Mouse (Mus musculus): Measurements from ENCODE around the gene Ppp1r12a. TPM values are rescaled to one million over a fixed set of nuclear protein-coding genes. Genes with fewer than 3 reads are reported as not detected.

Gene Ppp1r12a
- 10 to 100 TPM; 83.4 to 92.2 TPM for total RNA-seq (2021)
- long read RNA-seq, experiment 1, partial matches to known transcripts, result 15 of 37 reads
- long read RNA-seq, experiment 1, other reads (novel, unspliced or antisense), result 22 of 37 reads
- long read RNA-seq, experiment 2, partial matches to known transcripts, result 1 of 4 reads
- long read RNA-seq, experiment 2, other reads (novel, unspliced or antisense), result 3 of 4 reads

DNA sequence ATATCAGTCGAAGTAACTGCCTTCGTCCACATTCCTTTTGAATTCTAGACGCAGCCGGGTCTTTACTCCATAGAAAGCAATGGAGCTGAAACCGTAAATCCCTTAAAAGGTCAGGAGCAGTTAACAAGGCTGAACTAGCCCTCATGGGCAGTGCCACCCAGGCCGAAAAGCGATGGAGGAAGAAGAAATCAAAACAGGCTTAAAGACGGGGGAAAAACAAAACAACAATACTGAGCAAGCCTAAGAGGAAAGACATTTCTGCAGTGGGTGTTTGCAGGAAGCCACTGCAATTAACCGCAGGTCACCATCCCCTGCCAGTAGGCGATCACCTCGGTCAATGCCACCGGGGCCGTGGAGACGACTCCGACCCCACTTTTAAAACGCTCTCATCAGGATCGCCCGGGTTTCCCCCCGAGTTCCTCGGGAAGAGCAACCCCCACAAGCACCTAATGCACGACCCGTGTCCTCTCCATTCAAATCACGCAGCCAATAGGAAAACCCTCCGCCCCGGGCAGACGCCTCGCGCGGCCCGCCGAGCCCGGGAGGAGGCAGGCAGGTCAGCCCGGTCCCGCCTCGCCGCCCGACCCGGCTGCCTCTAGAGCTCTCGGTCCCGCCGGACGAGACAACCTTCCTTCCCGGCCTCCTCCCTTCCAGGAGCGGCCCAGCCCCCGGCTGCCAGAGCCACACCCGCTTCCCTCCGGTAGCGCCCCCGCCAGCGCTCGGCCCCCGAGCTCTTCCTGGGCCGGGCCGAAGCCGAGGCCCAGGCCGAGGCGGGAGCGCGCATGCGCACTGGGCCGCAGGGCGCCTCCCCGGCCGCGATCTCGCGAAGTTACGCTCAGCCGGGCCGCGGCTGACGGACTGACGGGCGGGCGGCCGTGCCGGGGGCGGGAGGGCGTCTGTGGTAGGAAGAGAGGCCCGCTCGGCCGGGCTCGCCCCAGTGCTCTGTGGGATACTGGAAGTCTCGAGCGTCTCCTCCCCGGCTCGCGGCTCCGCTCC is at the start of gene Ppp1r12a:
TSS of gene Ppp1r12a (plus strand) at position 933 of the 996 bp plus-strand sequence.
- DNase-seq, result peak; percentile 99

GRCm38 (mm10) chr10:108113361-108114237 is 48.4 kb upstream of the Ppp1r12a start:
- peak; percentile 65 for DNase-seq

DNA sequence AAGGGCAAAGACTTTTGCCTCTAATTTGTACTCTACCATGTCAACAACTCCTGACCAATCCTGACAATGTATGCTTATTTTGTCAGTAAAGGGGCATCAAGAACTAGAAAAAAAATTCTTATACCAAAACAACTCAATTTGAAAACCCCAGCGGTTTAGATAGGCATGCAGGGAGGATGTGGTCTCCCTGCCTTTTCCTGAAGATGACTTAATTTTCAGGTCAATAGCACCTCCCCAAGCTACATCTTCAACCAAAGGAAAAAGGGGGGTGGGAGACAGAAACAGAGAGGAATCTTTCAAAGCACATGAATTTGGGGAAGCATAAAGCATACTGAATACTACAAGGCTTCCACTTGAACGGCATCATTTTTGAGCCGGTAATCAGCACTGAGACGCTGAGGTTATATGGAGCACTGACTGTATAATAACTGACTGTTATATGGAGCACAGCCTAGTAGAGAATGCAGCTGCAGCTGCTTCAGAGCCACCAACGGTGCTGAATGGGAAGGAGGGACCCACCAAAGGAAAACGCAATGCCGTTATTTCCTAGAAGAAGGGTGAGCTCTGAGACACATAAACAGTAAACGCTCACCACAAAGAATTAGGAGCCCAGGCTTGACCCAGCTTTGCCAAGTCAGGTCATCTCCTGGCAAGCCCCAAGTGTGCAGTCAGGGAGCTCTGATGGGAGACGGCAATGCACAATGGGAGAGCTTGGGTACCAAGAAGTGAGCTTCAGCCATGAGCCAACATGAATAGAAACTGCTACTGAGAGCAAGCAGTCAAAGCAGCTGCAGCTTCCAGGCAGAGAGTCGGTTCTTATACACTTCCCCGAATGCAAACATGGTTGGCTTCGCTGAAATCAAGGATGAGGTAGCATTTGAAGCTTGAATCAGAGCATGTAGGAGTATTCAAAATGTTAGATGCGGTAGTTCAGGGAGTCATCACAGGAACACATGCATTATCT is 43.5 kb upstream of the Ppp1r12a start:
- no peak for DNase-seq

- no peak for DNase-seq
These were observed 42.6 kb upstream of the Ppp1r12a start for GRCm38 (mm10) chr10:108119416-108119815.

GRCm38 (mm10) chr10:108124934-108125599 is 36.9 kb upstream of the Ppp1r12a start:
- DNase-seq, result no peak

DNA sequence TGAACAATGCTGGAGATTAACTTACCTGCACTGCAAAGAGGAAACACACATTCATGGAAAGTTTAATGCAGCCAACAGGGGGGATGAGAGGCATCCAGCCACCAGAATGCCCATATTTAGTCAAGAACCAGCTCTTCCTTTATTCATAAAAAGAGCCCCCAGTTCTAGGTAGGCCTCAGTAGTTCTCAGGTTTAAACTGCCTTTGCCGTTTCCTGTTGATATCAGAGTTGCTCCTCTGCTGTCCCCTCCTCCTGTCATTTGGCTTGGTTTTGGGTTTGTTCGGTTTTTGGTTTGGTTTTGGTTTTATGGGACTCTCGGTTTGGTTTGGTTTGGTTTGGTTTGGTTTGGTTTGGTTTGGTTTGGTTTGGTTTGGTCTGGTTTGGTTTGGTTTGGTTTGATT is 32.8 kb upstream of the Ppp1r12a start:
- no peak for DNase-seq

DNA sequence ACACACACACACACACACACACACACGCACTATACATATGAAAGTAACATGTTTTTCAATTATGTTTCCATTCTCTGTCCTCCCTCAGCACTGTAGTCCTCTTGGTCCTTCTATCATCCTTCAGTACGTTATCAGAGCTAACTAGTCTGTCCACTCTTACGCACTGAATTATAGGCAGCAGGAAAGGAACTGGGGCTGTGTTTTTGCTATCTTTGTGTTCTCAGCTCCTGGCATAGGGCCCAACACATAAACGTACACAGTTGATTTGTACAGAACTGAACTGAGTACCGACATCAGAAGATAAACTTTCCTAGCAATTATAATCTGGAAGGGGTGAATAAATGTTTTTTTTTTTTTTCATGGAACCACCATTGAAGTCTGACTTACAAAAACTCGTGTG is 30.1 kb upstream of the Ppp1r12a start:
- no peak for DNase-seq

GRCm38 (mm10) chr10:108133253-108133652 is 28.7 kb upstream of the Ppp1r12a start:
- no peak for DNase-seq

- no peak for DNase-seq
These were observed 28.2 kb upstream of the Ppp1r12a start for GRCm38 (mm10) chr10:108133745-108134144.

GRCm38 (mm10) chr10:108138347-108138746 is 23.6 kb upstream of the Ppp1r12a start:
- DNase-seq, result no peak

GRCm38 (mm10) chr10:108139788-108140187 is 22.2 kb upstream of the Ppp1r12a start:
- no peak for DNase-seq

GRCm38 (mm10) chr10:108140742-108141141 is 21.3 kb upstream of the Ppp1r12a start:
- no peak for DNase-seq

DNA sequence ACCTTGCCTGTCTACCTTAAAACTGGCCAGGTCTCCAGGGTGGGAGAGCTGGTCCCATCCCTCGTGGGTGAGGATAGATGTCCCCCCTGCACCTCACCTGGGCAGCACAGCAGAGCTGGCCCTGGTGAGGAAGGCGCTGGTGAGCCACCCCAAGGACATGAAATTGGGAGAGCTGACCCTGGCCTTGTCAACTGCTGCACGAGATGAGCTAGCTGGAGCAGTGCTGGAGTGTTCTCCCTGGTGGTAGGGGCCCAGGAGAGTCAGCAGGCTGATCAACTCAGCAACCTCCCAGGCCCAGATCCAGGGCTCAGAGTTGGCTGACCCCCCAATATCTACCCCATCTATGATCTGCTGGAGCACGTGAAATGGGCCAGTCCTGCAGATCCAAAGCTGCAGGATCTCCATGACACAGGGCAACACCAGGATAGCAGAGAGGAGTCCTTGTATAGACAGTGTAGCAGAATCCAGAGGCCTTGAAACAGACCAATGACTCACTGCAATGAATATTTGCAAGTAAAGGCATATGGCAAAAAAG is 17.9 kb upstream of the Ppp1r12a start:
- peak; percentile 61 for DNase-seq

- peak; percentile 33 for DNase-seq
These were observed 16.3 kb upstream of the Ppp1r12a start for GRCm38 (mm10) chr10:108145701-108146100.

DNA sequence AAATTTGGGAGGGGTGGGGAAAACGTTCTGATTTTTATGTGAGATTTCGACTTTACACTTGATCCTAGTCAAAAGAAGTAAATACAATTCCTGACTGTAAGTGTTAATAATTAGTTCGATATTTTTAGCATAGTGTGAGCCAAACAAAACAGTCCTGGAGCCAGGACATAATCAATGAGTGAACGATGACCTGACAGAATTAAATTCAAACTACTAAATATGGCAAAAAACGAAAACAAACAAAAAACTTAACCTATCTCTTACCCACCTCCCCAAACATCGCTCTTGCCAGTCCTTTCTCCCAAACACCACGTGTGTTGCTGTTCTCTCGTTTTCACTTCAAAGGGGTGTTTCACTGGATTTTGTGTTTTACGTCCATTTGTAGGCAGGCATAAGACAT is 15.0 kb upstream of the Ppp1r12a start:
- DNase-seq, result no peak

DNA sequence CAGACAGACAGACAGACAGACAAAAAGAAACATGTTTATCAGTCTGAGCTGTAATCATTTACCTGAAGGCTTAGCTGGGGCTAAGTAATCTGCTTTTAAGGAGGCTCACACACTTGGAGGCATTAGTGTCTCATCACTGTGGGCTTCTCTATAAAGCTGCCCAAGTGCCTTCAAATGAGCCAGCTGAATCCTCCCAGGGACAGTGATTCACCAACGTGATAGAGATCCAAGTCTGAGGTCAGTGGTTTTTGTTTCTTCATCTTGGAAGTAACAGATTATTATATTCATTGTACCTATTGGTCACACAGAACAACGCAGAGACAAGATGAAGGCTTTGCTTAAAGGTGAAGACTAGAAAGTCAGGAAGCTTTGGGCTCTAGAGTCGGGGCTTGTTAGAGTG is 8.7 kb upstream of the Ppp1r12a start:
- DNase-seq, result no peak

DNA sequence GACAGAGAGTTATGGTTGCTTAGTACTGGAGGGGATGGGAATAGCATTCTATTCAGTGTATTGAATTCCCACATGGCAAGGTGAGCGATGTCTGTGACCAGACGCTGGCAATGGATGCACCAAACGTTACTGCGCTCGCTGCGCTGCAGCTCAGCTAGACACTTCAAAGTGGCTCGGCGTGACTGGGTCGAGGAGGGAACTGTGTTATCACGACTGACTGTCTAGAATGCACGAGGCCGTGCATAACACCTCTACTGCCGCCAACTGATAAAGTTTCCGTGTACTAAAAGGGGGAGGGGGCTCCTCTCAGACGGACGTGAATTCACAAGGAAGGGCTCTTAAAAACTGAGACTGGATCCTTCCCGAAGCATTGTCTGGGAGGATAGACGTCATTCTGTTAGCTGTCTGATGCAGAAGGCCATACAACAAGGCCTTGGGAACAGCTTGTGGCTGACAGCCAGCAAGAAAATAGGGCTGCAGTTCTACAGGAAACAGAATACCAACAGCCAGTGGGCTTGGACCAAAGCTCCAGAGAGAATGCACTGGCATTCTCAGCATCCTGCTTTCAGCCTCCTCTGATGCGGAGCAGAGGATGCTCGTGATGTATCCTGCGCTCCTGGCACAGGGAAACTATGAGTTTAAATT is 6.8 kb upstream of the Ppp1r12a start:
- peak; percentile 63 for DNase-seq

GRCm38 (mm10) chr10:108155687-108156067 is 6.3 kb upstream of the Ppp1r12a start:
- no peak for DNase-seq

DNA sequence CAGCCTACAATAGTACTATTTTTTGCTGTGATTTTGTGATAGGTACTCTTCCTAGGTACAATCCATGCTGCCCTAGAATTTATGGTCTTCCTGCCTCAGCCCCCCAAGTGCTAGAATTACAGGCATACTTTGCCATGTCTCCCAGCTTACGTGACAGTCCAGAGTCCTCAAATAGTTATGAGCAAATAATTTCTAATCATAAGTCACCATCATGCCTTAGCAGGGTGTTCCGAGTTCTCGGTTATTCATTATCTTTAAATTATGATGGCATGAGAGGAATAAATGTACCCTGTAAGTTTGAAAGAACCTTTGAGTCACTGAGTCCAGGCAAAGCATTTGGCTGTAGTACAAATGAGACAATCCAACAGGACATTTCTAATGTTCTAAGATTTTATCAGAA is 5.9 kb upstream of the Ppp1r12a start:
- DNase-seq, result no peak

GRCm38 (mm10) chr10:108159002-108159401 is 3.0 kb upstream of the Ppp1r12a start:
- DNase-seq, result no peak

Data from adrenal gland, postnatal 10 days (tissue).